Mouse (Mus musculus) bone marrow, adult 2 months (tissue): ENCODE results near the gene Cep128.

ENCODE experiments used
- CTCF ChIP-seq: fragments of 200-500 bp; IDR thresholded peaks from 2 replicates; pipeline ENCODE4 v1.5.1; 2011; ENCODE audit warnings: low read length, control low read depth; ENCODE audit not compliant: control insufficient read depth, insufficient read depth
- POLR2A ChIP-seq: fragments of 200-500 bp; IDR thresholded peaks from 2 replicates; pipeline ENCODE4 v1.6.1; 2011; ENCODE audit warnings: low read depth, mild to moderate bottlenecking, control low read depth, low read length, borderline replicate concordance; ENCODE audit not compliant: control insufficient read depth

GRCm38 (mm10) chr12:91307733-91308132, 76.5 kb downstream of the Cep128 start:
- TF ChIP-seq POLR2A (no peak), CTCF (no peak)
